Mouse (Mus musculus): ENCODE measurements around the gene Chst14. TPM values are rescaled to one million over a fixed set of nuclear protein-coding genes. Genes with fewer than 3 reads are reported as not detected.
A peak's percentile ranks its signal among the peaks of the same experiment; 100 is the strongest.

Gene Chst14
- polyA plus RNA-seq, 1 experiment from 2014 or later, result 5.9 TPM

GRCm38 (mm10) chr2:118910605-118911278, 15.6 kb upstream of the Chst14 start:
- no peak for ATAC-seq

GRCm38 (mm10) chr2:118912706-118913105, 13.6 kb upstream of the Chst14 start:
- Histone ChIP-seq H3K4me1 (peaks cover 44% of the 10 kb centered on the region), H3K9me3 (replicated peaks) (no peaks in the 10 kb centered on the region), H3K4me2 (no peak overlapping the region), H3K27ac (no peak overlapping the region), H3K36me3 (ENCODE audit: poor library complexity, severe bottlenecking) (peaks cover 16% of the 10 kb centered on the region), H3K9ac (no peak overlapping the region), H3K4me3 (no peak overlapping the region), H3K27me3 (no peaks in the 10 kb centered on the region)
- ATAC-seq, result no peak
- WGBS, result 82% methylated on average over 8 of the region's 8 CpGs

More at GRCm38 (mm10) chr2:118910605-118911278, 15.6 kb upstream of the Chst14 start:
- Histone ChIP-seq H3K4me3 (no peak overlapping the region), H3K9me3 (replicated peaks) (no peaks in the 10 kb centered on the region), H3K36me3 (ENCODE audit: poor library complexity, severe bottlenecking) (no peaks in the 10 kb centered on the region), H3K4me1 (peaks cover 49% of the 10 kb centered on the region), H3K27me3 (no peaks in the 10 kb centered on the region), H3K9ac (no peak overlapping the region), H3K27ac (no peak overlapping the region), H3K4me2 (no peak overlapping the region)
- 71% methylated on average over 7 of the region's 7 CpGs for WGBS

- 54% methylated on average over 11 of the region's 11 CpGs for WGBS
- peak overlapping the region; percentile 31 for H3K9ac ChIP-seq
- H3K9me3 ChIP-seq (replicated peaks), result no peaks in the 10 kb centered on the region
- H3K4me2 ChIP-seq, result peak overlapping the region; percentile 7; the same call in 1 of the 2 replicates
- H3K36me3 ChIP-seq (ENCODE audit: poor library complexity, severe bottlenecking), result peaks cover 19% of the 10 kb centered on the region
- ATAC-seq, result peak; percentile 42; the same call in 1 of the 2 replicates
- no peak overlapping the region for H3K4me3 ChIP-seq
- H3K27me3 ChIP-seq, result no peaks in the 10 kb centered on the region
- peaks cover 41% of the 10 kb centered on the region for H3K4me1 ChIP-seq
- H3K27ac ChIP-seq, result 0 out of 2 replicates have a peak overlapping the region, but pooled peaks have one; percentile 7
Observed at GRCm38 (mm10) chr2:118913551-118914276, 12.6 kb upstream of the Chst14 start.

GRCm38 (mm10) chr2:118914685-118915084, 11.6 kb upstream of the Chst14 start:
- peak overlapping the region; percentile 40 for H3K27ac ChIP-seq
- H3K27me3 ChIP-seq, result no peaks in the 10 kb centered on the region
- no peak overlapping the region for H3K4me3 ChIP-seq
- peak overlapping the region; percentile 17; the same call in 1 of the 2 replicates for H3K9ac ChIP-seq
- peaks cover 40% of the 10 kb centered on the region for H3K4me1 ChIP-seq
- no peaks in the 10 kb centered on the region for H3K9me3 ChIP-seq (replicated peaks)
- WGBS, result 23% methylated on average over 8 of the region's 8 CpGs
- no peak overlapping the region for H3K4me2 ChIP-seq
- ATAC-seq, result peak; percentile 74
- H3K36me3 ChIP-seq (ENCODE audit: poor library complexity, severe bottlenecking), result peaks cover 29% of the 10 kb centered on the region

- H3K27me3 ChIP-seq, result no peaks in the 10 kb centered on the region
- H3K9me3 ChIP-seq (replicated peaks), result no peaks in the 10 kb centered on the region
- peaks cover 46% of the 10 kb centered on the region for H3K36me3 ChIP-seq (ENCODE audit: poor library complexity, severe bottlenecking)
- 92% methylated on average over 17 of the region's 17 CpGs for whole genome bisulfite sequencing
- H3K4me3 ChIP-seq, result no peak overlapping the region
- peaks cover 33% of the 10 kb centered on the region for H3K4me1 ChIP-seq
- no peak overlapping the region for H3K4me2 ChIP-seq
- H3K9ac ChIP-seq, result no peak overlapping the region
- H3K27ac ChIP-seq, result no peak overlapping the region
- ATAC-seq, result no peak
Observed at GRCm38 (mm10) chr2:118916436-118916835, 9.9 kb upstream of the Chst14 start.

GRCm38 (mm10) chr2:118918543-118918942, 7.8 kb upstream of the Chst14 start:
- Histone ChIP-seq H3K4me2 (no peak overlapping the region), H3K9ac (no peak overlapping the region), H3K4me3 (no peak overlapping the region), H3K27ac (no peak overlapping the region), H3K36me3 (ENCODE audit: poor library complexity, severe bottlenecking) (peaks cover 67% of the 10 kb centered on the region), H3K9me3 (replicated peaks) (no peaks in the 10 kb centered on the region), H3K27me3 (no peaks in the 10 kb centered on the region), H3K4me1 (peaks cover 20% of the 10 kb centered on the region)
- ATAC-seq, result no peak
- 71% methylated on average over 1 of the region's 1 CpGs for WGBS

GRCm38 (mm10) chr2:118920428-118920827, 5.9 kb upstream of the Chst14 start:
- no peaks in the 10 kb centered on the region for H3K9me3 ChIP-seq (replicated peaks)
- peaks cover 74% of the 10 kb centered on the region for H3K36me3 ChIP-seq (ENCODE audit: poor library complexity, severe bottlenecking)
- H3K4me1 ChIP-seq, result peaks cover 1% of the 10 kb centered on the region; the same call in 1 of the 2 replicates
- 79% methylated on average over 3 of the region's 3 CpGs for WGBS
- no peak overlapping the region for H3K27ac ChIP-seq
- ATAC-seq, result no peak
- H3K9ac ChIP-seq, result no peak overlapping the region
- no peak overlapping the region for H3K4me2 ChIP-seq
- H3K27me3 ChIP-seq, result no peaks in the 10 kb centered on the region; the same call in 1 of the 2 replicates
- no peak overlapping the region for H3K4me3 ChIP-seq

- ATAC-seq, result peak; percentile 65
- WGBS, result 0% methylated on average over 6 of the region's 6 CpGs
- H3K4me1 ChIP-seq, result peaks cover 36% of the 10 kb centered on the region
- H3K4me3 ChIP-seq, result peak overlapping the region; percentile 54
- H3K4me2 ChIP-seq, result peak overlapping the region; percentile 84
- no peaks in the 10 kb centered on the region; the same call in 1 of the 2 replicates for H3K27me3 ChIP-seq
- peak overlapping the region; percentile 82 for H3K9ac ChIP-seq
- H3K36me3 ChIP-seq (ENCODE audit: poor library complexity, severe bottlenecking), result peaks cover 38% of the 10 kb centered on the region
- no peaks in the 10 kb centered on the region for H3K9me3 ChIP-seq (replicated peaks)
- H3K27ac ChIP-seq, result no peak overlapping the region
Observed at GRCm38 (mm10) chr2:118925952-118926351, 344 bp upstream of the Chst14 start.

- peak overlapping the region; percentile 84 for H3K4me2 ChIP-seq
- H3K4me1 ChIP-seq, result peaks cover 36% of the 10 kb centered on the region
- ATAC-seq, result peak; percentile 7; the same call in 1 of the 2 replicates
- H3K27ac ChIP-seq, result no peak overlapping the region
- H3K4me3 ChIP-seq, result peak overlapping the region; percentile 54
- no peaks in the 10 kb centered on the region for H3K9me3 ChIP-seq (replicated peaks)
- H3K9ac ChIP-seq, result peak overlapping the region; percentile 82
- H3K36me3 ChIP-seq (ENCODE audit: poor library complexity, severe bottlenecking), result peaks cover 26% of the 10 kb centered on the region
- WGBS, result 37% methylated on average over 31 of the region's 31 CpGs
- no peaks in the 10 kb centered on the region; the same call in 1 of the 2 replicates for H3K27me3 ChIP-seq
Observed at GRCm38 (mm10) chr2:118926998-118927739, 873 bp downstream of the Chst14 start.

GRCm38 (mm10) chr2:118941341-118941740, 15.0 kb downstream of the Chst14 start:
- no peak for ATAC-seq
- H3K4me1 ChIP-seq, result no peaks in the 10 kb centered on the region
- H3K9ac ChIP-seq, result no peak overlapping the region
- no peaks in the 10 kb centered on the region for H3K9me3 ChIP-seq (replicated peaks)
- no peak overlapping the region for H3K4me3 ChIP-seq
- no peak overlapping the region for H3K27ac ChIP-seq
- no peak overlapping the region for H3K4me2 ChIP-seq
- no peaks in the 10 kb centered on the region for H3K36me3 ChIP-seq (ENCODE audit: poor library complexity, severe bottlenecking)
- no peaks in the 10 kb centered on the region for H3K27me3 ChIP-seq
- WGBS, result 82% methylated on average over 4 of the region's 7 CpGs

GRCm38 (mm10) chr2:118943232-118943631, 16.9 kb downstream of the Chst14 start:
- ATAC-seq, result no peak
- 89% methylated on average over 6 of the region's 6 CpGs for WGBS
- no peak overlapping the region for H3K27ac ChIP-seq
- H3K4me1 ChIP-seq, result no peaks in the 10 kb centered on the region
- H3K27me3 ChIP-seq, result no peaks in the 10 kb centered on the region
- no peak overlapping the region for H3K4me2 ChIP-seq
- no peak overlapping the region for H3K9ac ChIP-seq
- no peaks in the 10 kb centered on the region for H3K9me3 ChIP-seq (replicated peaks)
- H3K4me3 ChIP-seq, result no peak overlapping the region
- H3K36me3 ChIP-seq (ENCODE audit: poor library complexity, severe bottlenecking), result no peaks in the 10 kb centered on the region

- Histone ChIP-seq H3K9me3 (replicated peaks) (no peaks in the 10 kb centered on the region), H3K4me1 (no peaks in the 10 kb centered on the region), H3K4me2 (no peak overlapping the region), H3K9ac (no peak overlapping the region), H3K27me3 (no peaks in the 10 kb centered on the region), H3K4me3 (no peak overlapping the region), H3K27ac (no peak overlapping the region), H3K36me3 (ENCODE audit: poor library complexity, severe bottlenecking) (no peaks in the 10 kb centered on the region)
- WGBS, result 76% methylated on average over 4 of the region's 4 CpGs
- no peak for ATAC-seq
Observed at GRCm38 (mm10) chr2:118948818-118949217, 22.5 kb downstream of the Chst14 start.
